Mouse (Mus musculus): ENCODE measurements at regions not wholly inside any gene's neighbourhood (a gene's known extent, or its start where the extent isn't known, plus 50 kb on each side); places are given as distances from the start of the nearest gene placed in this dataset.

GRCm38 (mm10) chr13:47398976-47399375 lies 276.5 kb downstream of the Rnf144b start:
- no peak for DNase-seq (ENCODE audit: low spot score in 2 of 2)

- DNase-seq (ENCODE audit: low spot score in 2 of 2): peak; percentile 24 to 25
Observed at GRCm38 (mm10) chr13:47413261-47413660, 290.8 kb downstream of the Rnf144b start.

DNA sequence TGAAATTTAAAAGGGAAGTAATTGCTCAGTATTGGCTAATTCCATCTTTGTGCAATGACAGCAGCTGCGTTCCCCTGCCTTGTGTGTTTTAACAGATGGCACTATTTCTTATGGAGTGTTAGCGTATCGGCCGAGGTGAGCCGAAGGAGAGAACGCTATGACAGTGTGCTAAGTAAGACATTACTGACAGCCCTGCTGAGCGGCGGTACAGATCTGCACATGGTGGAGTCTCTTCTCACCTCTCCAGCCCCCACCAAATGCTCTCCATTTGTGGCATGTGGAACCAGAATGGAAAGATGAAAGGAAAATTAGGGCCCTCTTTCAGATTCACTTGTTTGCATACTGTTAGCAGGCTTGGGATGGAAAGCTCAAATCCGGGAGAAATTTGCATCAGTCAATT lies 291.5 kb downstream of the Rnf144b start:
- DNase-seq (ENCODE audit: low spot score in 2 of 2): peak; percentile 40 to 43

DNA sequence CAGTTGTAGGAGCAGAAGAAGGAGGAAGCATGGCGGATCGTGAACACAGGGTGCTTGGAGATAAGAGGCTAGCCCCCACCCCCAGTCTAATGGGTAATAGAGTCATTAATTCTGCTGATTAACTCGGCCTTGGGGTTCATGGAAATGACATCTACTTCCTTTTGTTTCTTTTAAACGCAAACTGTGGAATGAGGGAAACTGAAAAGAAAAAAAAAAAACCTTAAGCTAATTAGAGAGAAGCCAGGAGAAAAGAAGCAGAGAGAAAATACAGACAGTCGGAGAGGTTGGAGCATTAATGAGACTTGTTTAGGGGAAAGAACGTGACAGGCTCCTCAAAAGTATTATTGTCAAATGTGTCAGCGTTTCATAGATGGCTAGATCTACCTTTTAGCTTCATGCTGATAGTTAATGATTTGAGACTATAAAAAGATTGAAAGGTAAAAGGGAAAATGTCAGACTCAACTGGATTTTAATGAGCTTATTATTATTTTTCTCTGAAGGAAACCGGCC lies 307.5 kb downstream of the Rnf144b start:
- no peak for DNase-seq (ENCODE audit: low spot score in 2 of 2)

- DNase-seq (ENCODE audit: low spot score in 2 of 2): no peak
Observed at GRCm38 (mm10) chr13:47430409-47430808, 308.0 kb downstream of the Rnf144b start.

DNA sequence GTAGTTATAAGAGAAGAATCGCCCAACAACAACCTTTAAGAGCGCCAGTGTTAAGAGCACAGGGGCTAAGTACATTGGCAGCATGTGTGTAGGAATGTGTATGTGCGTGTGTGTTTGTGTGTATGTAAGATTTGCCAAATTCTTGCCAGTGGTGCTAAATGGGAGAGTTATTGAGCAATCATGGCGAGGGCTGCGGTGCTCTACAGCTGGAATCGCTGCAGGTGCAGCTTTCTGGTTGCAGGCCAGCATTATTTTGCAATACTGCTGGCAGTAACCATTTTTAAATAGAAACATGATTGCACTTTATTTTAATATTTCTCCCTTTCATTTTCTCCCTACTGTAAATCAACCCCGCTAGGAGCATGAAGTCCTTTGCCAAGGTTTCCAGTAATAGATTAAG lies 313.2 kb downstream of the Rnf144b start:
- DNase-seq (ENCODE audit: low spot score in 2 of 2): no peak

DNA sequence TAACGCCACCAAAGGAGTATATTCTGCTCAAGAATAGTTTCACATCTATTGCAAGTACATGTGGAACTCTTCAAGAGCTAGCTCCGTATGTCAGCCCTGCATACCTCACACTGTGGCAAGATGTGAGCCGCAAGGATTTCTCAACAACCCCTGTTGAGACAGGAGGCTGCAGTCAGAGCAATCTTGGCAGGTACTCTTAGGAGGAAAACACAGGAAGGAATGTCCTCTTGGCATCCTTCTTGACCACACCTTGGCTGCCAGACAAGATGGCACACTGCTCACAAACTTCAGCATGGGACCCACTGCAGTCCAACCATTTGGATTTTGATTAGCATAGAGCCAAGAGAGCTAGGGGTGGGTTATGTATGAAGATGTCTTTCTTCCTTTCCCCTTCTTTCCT lies 322.4 kb downstream of the Rnf144b start:
- DNase-seq (ENCODE audit: low spot score in 2 of 2): no peak

DNA sequence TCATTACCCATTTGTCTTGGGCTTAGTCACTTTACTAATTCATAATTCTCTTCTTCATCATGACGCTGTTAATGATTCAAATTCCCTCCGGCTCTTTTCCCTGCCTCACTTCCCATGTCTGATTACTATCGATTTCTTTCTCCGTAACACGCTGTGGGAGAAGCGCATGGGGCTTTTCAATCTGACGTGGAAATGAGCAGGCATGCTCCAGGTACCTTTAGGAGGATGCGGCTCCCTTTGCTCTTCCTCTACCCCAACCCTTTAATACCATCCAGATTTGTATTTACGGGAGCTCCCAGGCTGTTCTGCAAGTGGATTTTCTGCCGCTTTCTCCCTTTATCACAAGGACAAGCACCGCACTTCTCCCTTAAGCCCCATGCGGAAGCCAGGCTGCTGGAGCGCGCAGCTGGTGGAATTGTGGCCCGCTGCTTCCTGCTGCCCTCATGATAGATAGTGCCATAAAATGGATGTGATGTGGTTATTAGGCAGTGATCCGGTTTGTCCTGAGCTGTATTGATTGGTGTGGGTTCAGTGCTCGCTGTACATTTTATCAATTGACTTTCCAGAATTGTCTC lies 329.8 kb downstream of the Rnf144b start:
- no peak for DNase-seq (ENCODE audit: low spot score in 2 of 2)

DNA sequence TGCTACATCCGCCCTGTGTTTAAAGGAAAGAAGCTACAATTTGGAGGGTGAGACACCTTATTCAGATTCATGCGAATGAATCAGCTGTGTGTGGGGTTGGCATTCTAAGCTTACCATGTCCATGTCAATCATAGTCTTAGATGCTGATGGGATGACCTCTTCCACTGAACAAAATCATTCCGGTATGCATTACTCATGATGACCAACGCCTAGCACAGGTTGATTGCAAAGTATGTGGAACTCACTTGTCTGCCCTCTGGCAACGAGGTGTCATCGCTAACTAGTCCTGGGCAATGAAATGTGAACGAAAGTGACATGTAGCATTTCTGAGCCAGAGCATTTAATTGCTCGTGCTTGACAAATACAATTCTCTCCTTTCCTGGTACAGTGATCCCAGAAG lies 339.7 kb downstream of the Rnf144b start:
- DNase-seq (ENCODE audit: low spot score in 2 of 2): no peak

DNA sequence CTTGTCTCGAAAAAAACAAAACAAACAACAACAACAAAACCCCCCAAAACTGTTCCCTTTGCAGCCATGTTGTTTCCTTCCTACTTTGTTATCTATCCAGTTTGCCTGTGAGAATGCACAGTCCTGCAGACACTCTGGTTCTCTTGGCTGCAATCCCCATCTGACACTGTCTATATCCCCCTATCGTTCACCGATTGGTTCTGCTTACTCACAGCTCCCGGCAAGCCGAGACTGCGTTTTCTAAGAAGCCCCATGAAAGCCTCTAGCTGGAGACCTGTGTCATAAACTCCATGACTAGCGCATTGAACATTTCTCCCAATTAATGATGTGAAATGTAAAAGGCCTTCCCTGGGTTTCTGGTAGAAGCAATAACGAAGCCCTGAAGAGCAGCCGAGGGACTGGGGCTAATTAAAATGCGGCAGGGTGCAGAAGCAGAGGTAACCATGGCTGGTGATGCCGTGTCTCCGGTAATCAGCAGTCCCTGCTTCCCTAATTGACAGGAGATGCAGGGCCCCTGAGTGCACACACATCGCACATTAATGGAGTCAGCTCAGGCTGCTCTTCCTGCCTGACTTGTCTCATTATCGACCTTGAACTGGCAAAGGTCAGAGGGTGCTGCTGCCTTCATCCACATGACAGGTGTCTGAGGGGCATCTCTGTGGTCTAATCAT lies 349.2 kb downstream of the Rnf144b start:
- DNase-seq (ENCODE audit: low spot score in 2 of 2): no peak

GRCm38 (mm10) chr13:47480159-47480558 lies 357.7 kb downstream of the Rnf144b start:
- no peak for DNase-seq (ENCODE audit: low spot score in 2 of 2)

DNA sequence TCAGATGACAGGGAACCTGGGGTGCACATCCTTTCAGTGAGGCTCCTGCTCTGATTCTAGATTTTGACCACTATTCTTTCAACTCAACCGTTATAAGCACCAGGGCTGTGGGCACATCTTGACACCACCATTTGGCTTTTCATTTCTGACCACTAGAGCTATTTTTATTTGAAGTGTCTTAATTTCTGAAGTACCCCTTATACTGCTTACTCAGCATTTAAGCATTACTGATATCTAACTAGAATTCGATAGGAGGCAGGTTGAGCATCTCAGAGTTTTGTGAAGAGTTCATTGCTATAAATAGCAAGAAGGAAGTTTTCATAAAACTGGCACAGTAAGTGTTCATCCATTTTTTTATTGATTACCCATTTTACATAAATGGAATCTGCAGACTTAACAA lies 362.4 kb downstream of the Rnf144b start:
- DNase-seq (ENCODE audit: low spot score in 2 of 2): no peak

DNA sequence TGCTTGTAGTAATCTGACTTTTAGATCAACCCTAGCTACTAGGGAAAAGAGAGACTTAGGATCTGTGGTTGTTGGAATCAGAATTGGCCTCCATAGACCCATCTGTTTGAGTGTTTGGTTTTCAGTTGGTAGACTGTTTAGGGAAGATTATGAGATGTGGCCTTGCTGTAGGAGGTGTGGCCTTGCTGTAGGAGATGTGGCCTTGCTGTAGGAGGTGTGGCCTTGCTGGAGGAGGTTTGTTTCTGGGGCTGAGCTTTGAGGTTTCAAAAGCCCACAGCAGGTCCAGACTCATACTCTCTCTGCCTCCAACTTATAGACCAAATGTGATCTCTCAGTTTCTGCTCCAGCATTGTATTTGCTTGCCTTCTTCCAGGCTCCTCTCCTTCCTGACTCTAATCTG lies 363.7 kb downstream of the Rnf144b start:
- no peak for DNase-seq (ENCODE audit: low spot score in 2 of 2)

GRCm38 (mm10) chr13:47486658-47487057 lies 364.2 kb downstream of the Rnf144b start:
- no peak for DNase-seq (ENCODE audit: low spot score in 2 of 2)

DNA sequence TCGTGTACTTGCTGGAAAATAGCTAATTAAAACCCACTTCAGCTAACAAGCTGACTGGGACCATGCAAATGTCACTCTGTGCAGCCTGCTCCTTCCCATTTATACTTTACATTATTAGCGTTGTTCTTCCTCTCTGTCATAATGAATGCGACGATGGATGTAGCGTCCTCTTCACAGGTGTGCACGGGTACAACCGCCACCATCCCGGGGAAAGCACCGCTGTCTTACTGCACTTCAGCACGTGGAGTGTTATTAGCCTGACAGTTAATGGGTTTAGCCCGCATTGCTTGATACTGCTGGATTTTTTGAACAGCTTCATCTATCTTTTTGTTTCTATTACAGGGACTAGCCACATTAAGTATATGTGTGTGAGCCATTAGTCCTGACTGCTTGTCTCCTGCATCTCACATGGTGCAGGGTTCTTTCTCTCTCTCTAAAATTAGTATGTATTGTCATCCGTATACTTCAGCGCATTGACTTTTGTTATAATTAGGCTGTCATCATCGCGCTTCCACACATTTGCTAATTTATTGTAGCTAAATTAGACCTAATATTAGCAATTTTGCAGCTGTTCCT lies 383.0 kb downstream of the Rnf144b start:
- no peak for DNase-seq (ENCODE audit: low spot score in 2 of 2)

DNA sequence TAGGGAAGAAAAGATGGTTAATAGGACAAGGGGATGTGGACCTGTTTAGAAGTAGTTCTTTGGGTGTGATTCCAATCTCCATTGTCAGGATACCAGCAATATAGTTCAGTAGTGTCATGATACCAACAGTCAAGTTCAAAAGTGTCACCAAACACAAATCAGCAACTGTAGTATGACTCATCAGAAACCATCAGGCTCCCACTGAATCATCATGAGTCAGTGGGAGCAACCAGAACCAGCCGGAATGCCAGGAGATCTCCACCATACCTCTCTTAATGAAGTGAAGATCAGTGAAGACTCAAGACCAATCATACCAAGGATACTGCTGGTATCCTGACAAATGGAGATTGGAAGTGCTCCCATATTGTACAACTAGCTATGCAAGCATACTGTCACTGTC lies 410.5 kb downstream of the Rnf144b start:
- DNase-seq (ENCODE audit: low spot score in 2 of 2): no peak

DNA sequence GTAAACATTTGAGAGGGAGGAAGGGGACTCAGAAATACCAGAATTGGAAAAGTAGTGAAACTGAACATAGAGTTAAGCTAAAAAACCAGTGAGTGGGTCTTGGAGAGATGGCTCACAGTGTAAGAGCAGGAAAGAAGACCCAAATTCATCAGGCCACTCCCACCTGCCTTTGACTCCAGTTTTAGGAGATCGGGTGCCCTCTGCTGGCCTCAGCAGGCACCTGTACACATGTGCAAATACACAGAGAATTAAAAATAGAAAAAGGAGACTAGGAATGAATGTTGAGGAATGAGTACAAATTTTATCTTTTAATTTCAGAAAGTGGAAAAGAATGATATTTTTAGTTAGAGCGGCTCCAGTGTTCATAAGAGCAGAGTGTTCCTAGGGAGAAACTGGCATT lies 414.7 kb downstream of the Rnf144b start:
- DNase-seq (ENCODE audit: low spot score in 2 of 2): no peak

DNA sequence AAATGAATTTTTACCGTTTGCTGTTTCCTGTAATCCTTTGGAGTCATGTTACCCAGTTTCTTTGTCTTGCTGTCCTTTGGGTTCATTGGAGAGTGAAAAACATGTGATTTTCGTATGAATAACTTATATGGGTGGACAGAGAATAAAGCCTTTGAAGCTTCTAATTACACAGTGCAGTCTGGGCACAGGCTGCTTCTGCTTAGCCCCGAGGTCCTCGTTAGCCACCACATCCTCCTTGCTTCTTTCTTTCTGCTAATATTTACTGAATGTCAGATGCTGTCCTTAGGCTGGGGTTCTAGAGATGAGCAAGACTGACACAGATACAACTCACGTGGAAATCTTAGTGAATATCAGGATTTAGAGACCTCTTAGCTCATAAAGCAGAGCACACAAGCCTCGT lies 427.2 kb downstream of the Rnf144b start:
- no peak for DNase-seq (ENCODE audit: low spot score in 2 of 2)

- no peak for DNase-seq (ENCODE audit: low spot score in 2 of 2)
Observed at GRCm38 (mm10) chr13:47552251-47552650, 429.8 kb downstream of the Rnf144b start.

- DNase-seq (ENCODE audit: low spot score in 2 of 2): no peak
Observed at GRCm38 (mm10) chr13:47554198-47554597, 431.7 kb downstream of the Rnf144b start.

DNA sequence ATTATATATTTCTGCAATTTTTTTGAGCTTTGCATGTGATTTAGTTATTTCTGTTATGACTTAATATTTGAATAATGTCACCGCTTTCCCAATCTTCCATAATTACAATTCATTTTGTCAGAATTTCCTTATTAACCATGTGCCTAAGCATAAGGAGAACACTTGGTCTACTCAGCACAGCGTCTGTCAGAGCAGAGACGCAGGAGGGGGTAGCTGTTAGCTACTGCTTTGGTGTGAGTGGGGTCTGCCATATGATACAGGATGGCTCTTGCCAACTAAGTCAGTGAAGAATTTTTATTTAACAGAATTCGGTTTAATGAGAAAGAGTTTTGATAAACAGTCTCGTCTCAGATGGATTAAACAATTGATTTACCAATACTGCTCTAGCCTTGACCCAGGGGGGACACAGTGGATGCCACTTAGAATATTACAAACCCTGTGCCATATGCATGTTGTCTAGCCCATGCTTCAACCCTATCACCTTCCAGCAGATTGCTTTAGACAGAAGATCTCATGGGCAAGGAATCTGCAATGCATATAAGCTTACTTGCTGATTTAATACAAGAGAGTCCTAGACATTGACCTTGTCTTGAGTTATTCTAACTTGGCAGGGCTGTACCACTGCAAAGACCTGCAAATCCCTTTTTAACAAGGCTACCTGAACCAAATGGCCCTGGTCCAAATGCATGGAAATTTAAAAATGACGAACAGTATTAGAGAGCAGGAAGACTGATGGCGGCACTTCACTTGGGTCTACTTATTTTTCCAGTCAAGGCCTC lies 434.9 kb downstream of the Rnf144b start:
- DNase-seq (ENCODE audit: low spot score in 2 of 2): no peak

- no peak for DNase-seq (ENCODE audit: low spot score in 2 of 2)
Observed at GRCm38 (mm10) chr13:47562836-47563235, 440.4 kb downstream of the Rnf144b start.

GRCm38 (mm10) chr13:47576516-47576915 lies 454.1 kb downstream of the Rnf144b start:
- DNase-seq (ENCODE audit: low spot score in 2 of 2): no peak

All from frontal cortex, postnatal 10 days (tissue).